Mouse (Mus musculus): ENCODE measurements around the gene Rab40c. TPM values are rescaled to one million over a fixed set of nuclear protein-coding genes. Genes with fewer than 3 reads are reported as not detected.
A peak's percentile ranks its signal among the peaks of the same experiment; 100 is the strongest.

Gene Rab40c
- polyA plus RNA-seq, 1 experiment, result 43.4 TPM

DNA sequence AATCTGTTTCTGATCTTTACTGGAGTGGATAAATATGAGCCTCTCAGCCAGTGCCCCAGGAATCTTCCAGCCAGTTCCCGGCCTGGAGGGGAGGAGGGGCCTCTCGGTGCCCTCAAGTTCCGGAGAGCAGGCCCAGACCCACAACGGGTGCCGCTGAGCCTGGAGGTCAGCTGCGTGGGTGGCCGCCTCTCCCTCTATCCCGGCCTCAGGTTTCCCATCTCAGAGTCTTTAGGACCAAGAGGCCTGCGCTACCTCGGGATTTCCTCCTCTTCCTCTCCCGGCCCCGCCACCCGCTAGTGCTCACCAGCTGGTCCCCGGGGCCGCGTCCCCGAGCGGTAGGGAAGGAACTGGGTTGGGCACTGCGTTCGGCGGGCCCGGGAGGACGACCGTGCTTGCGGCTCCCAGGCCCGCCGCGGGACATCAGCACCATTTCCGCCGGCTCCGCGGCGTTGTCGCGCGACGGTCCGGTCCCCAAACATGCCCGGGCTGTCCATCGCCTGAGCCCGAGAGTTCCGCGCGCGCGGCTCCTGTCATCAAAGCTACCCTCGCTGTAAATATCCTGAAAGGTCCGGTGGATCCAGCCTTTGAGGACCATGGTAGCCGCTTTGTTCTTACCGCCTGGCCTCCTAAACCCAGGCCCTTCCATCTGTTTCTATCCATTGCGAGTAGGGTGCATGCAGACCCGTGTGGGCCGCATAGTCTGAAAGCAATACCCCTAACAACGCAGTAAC lies 22.1 kb upstream of the Rab40c start:
- no peak for TF ChIP-seq CTCF (IDR thresholded peaks at IDR 0.05; ENCODE audit: extremely low read depth, insufficient read length, insufficient replicate concordance, low read depth, low read length)
- TF ChIP-seq POLR2A (IDR thresholded peaks at IDR 0.05; ENCODE audit: low read depth, low read length), result peak; percentile 46
- no peaks in the 10 kb centered on the region for H3K27me3 ChIP-seq (ENCODE audit: control insufficient read depth, insufficient read depth, low read length)
- H3K4me3 ChIP-seq (ENCODE audit: low read depth, low read length), result peak overlapping the region; percentile 97
- peaks cover 15% of the 10 kb centered on the region for H3K4me1 ChIP-seq (ENCODE audit: control insufficient read depth, insufficient read depth, insufficient read length, low read length)
- peak overlapping the region; percentile 39 for H3K27ac ChIP-seq (ENCODE audit: insufficient read depth, low read depth, low read length)
- peaks cover 6% of the 10 kb centered on the region for H3K36me3 ChIP-seq (ENCODE audit: control insufficient read depth, insufficient read depth, low read length)
- WGBS, result 3% methylated on average over 54 of the region's 54 CpGs

GRCm38 (mm10) chr17:25934526-25934925 lies 15.0 kb upstream of the Rab40c start:
- H3K36me3 ChIP-seq (ENCODE audit: control insufficient read depth, insufficient read depth, low read length), result peaks cover 58% of the 10 kb centered on the region
- no peaks in the 10 kb centered on the region for H3K4me1 ChIP-seq (ENCODE audit: control insufficient read depth, insufficient read depth, insufficient read length, low read length)

DNA sequence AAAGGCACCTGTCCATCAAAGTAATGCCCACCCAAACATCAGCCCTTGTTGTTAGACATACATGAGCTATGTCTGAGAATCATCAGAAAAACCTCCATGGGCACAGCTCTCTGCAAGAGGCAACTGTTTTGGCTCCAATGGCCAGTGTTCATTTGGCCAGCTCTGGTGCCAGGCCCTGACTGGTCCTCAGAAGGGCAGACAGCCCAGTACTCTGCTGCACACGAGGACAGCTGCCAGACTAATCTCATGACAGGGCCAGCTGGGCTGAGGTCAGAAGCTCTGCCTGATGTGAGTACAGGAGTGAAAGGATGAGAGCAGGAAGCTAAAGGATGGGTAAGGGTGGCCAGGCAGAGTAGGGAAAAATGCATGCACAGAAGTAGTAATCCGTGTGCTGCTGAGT lies 5.8 kb upstream of the Rab40c start:
- WGBS, result 68% methylated on average over 2 of the region's 2 CpGs
- Histone ChIP-seq H3K4me1 (ENCODE audit: control insufficient read depth, insufficient read depth, insufficient read length, low read length) (no peaks in the 10 kb centered on the region), H3K27me3 (ENCODE audit: control insufficient read depth, insufficient read depth, low read length) (no peaks in the 10 kb centered on the region), H3K27ac (ENCODE audit: insufficient read depth, low read depth, low read length) (no peak overlapping the region), H3K4me3 (ENCODE audit: low read depth, low read length) (no peak overlapping the region), H3K36me3 (ENCODE audit: control insufficient read depth, insufficient read depth, low read length) (peaks cover 25% of the 10 kb centered on the region)
- TF ChIP-seq CTCF (IDR thresholded peaks at IDR 0.05; ENCODE audit: extremely low read depth, insufficient read length, insufficient replicate concordance, low read depth, low read length), result no peak
- TF ChIP-seq POLR2A (IDR thresholded peaks at IDR 0.05; ENCODE audit: low read depth, low read length), result no peak

More at GRCm38 (mm10) chr17:25934526-25934925, 15.0 kb upstream of the Rab40c start:
- WGBS, result 85% methylated on average over 1 of the region's 1 CpGs
- Histone ChIP-seq H3K27ac (ENCODE audit: insufficient read depth, low read depth, low read length) (no peak overlapping the region), H3K27me3 (ENCODE audit: control insufficient read depth, insufficient read depth, low read length) (no peaks in the 10 kb centered on the region), H3K4me3 (ENCODE audit: low read depth, low read length) (no peak overlapping the region)
- no peak for TF ChIP-seq CTCF (IDR thresholded peaks at IDR 0.05; ENCODE audit: extremely low read depth, insufficient read length, insufficient replicate concordance, low read depth, low read length)
- TF ChIP-seq POLR2A (IDR thresholded peaks at IDR 0.05; ENCODE audit: low read depth, low read length), result no peak

DNA sequence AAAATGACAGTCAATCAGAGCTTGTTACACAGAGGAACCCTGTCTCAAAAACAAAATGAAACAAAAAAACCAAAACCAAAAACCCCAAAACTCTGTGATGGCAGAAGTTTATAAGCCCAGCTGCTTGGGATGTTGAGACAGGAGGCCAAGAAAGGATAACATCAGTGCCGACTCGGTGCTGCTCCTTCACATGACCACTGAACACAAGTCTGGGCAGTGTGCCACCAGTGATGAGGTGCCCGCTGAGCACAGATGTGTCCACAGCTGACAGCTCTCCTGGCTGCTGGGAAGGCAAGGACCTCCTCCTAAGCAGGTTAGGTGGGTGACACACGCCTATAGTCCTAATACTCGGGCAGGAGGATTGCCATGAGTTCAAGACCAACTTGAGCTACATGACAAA lies 2.6 kb upstream of the Rab40c start:
- peaks cover 16% of the 10 kb centered on the region; the same call in 1 of the 2 replicates for H3K4me1 ChIP-seq (ENCODE audit: control insufficient read depth, insufficient read depth, insufficient read length, low read length)
- 51% methylated on average over 5 of the region's 5 CpGs for WGBS
- no peaks in the 10 kb centered on the region for H3K27me3 ChIP-seq (ENCODE audit: control insufficient read depth, insufficient read depth, low read length)
- no peak overlapping the region for H3K4me3 ChIP-seq (ENCODE audit: low read depth, low read length)
- no peak overlapping the region for H3K27ac ChIP-seq (ENCODE audit: insufficient read depth, low read depth, low read length)
- peaks cover 5% of the 10 kb centered on the region; the same call in 1 of the 2 replicates for H3K36me3 ChIP-seq (ENCODE audit: control insufficient read depth, insufficient read depth, low read length)
- TF ChIP-seq CTCF (IDR thresholded peaks at IDR 0.05; ENCODE audit: extremely low read depth, insufficient read length, insufficient replicate concordance, low read depth, low read length) (no peak), POLR2A (IDR thresholded peaks at IDR 0.05; ENCODE audit: low read depth, low read length) (no peak)

- peak overlapping the region; percentile 97 for H3K27ac ChIP-seq (ENCODE audit: insufficient read depth, low read depth, low read length)
- peak overlapping the region; percentile 74 for H3K4me3 ChIP-seq (ENCODE audit: low read depth, low read length)
- H3K27me3 ChIP-seq (ENCODE audit: control insufficient read depth, insufficient read depth, low read length), result no peaks in the 10 kb centered on the region
- under 1% methylated on average over 40 of the region's 40 CpGs for WGBS
- peaks cover 20% of the 10 kb centered on the region; the same call in 1 of the 2 replicates for H3K4me1 ChIP-seq (ENCODE audit: control insufficient read depth, insufficient read depth, insufficient read length, low read length)
- H3K36me3 ChIP-seq (ENCODE audit: control insufficient read depth, insufficient read depth, low read length), result no peaks in the 10 kb centered on the region
- TF ChIP-seq CTCF (IDR thresholded peaks at IDR 0.05; ENCODE audit: extremely low read depth, insufficient read length, insufficient replicate concordance, low read depth, low read length), result no peak
- peak; percentile 53; the same call in 1 of the 2 replicates for TF ChIP-seq POLR2A (IDR thresholded peaks at IDR 0.05; ENCODE audit: low read depth, low read length)
These were observed 487 bp upstream of the Rab40c start for GRCm38 (mm10) chr17:25919786-25920642.

DNA sequence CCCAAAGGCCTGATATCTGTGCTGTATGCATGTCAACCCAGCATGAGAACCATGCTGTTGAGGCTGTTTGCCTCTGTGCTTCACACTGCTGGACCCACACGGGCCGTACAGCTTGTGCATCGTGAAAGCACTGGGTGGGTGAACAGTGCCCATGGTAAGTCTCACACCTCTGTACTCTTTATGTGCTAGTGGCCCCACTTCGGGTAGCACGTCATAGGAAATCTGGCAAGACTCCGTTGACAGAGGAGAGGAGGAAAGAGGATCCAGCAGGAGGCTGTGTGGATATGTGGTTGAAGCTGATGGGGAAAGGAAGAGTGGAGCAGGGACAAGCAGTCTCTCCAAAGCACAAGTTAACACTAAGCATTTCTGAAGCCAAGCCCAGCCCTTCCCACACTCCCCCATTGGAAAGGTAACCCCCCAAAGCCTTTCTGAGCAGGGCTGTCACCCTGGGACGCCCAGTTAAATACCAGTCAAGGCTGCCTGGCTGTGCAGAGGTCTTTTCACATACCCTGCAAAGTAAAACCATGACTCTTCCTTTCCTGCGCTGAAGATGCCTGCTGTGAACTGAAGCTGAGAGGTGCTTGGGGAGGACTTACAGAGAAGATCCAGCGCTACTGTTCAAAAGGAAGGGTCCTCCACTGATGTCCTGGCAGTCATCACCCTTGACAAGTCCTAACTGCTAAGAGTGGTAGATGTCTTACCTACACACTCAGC lies 1.3 kb downstream of the Rab40c start:
- 74% methylated on average over 9 of the region's 9 CpGs for WGBS

More for the DNA sequence above, 1.3 kb downstream of the Rab40c start:
- no peaks in the 10 kb centered on the region for H3K36me3 ChIP-seq (ENCODE audit: control insufficient read depth, insufficient read depth, low read length)
- TF ChIP-seq CTCF (IDR thresholded peaks at IDR 0.05; ENCODE audit: extremely low read depth, insufficient read length, insufficient replicate concordance, low read depth, low read length) (no peak), POLR2A (IDR thresholded peaks at IDR 0.05; ENCODE audit: low read depth, low read length) (no peak)
- H3K4me1 ChIP-seq (ENCODE audit: control insufficient read depth, insufficient read depth, insufficient read length, low read length), result peaks cover 32% of the 10 kb centered on the region; the same call in 1 of the 2 replicates
- H3K27me3 ChIP-seq (ENCODE audit: control insufficient read depth, insufficient read depth, low read length), result no peaks in the 10 kb centered on the region
- H3K27ac ChIP-seq (ENCODE audit: insufficient read depth, low read depth, low read length), result peak overlapping the region; percentile 59
- peak overlapping the region; percentile 13 for H3K4me3 ChIP-seq (ENCODE audit: low read depth, low read length)
